Mouse (Mus musculus): ENCODE measurements at regions not wholly inside any gene's neighbourhood (a gene's known extent, or its start where the extent isn't known, plus 50 kb on each side); places are given as distances from the start of the nearest gene placed in this dataset.

DNA sequence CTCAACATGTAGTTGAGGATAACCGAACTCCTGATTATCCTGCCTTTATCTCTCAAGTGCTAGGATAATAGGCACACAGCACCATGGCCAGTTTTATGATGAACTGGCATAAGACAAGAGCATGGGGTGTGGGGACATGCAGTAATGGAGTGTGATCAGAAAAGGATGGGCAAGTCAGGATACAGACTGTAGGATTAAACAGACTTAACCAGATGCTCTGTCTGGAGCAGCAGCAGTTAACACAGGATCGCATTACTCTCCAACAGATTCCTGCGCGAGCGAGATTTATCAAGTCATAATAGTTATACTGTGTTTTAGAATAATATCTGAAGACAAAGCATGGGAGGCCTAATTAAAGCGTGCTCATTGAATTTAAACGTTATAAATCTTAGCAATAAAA lies 51.8 kb upstream of the Adtrp start:
- DNase-seq (ENCODE audit: low spot score in 2 of 2), result no peak

DNA sequence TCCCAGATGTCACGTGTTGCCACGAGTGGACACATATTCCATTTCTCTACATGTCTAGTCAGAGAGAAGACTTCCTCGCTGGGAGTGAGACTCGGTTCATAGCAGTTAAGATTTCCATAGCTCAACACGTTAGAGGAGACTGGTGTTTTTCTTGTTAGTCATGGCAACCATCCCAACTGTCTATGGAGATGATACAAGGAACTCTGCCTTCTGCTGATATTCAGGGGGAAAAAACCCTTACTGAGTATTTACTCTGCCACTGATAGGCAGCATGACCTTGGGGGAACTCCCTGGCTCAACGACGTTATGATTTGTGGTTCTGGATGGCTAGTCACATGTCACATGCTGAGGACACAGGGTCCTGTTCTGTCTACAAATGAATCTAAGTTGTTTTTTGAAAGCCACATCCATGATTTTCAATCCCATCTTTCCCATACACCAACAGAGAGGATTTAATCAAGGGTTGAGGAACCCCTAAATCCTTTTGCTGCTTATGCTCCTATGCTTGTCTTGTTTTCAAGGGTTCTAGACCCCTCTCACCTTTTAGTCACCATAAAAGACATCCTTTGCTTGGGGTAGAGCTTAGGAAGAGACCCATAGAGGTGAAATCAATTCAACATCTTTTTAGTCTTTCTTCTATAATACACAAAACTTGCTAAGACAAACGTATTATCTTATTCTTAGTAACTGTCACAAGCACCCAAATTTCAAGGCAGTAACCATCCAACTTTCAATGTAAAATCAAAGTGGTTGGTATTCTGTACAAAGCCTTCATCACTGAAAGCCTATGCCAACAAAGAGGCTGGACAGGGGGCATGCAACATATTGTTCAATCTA lies 50.2 kb upstream of the Adtrp start:
- peak in 1 of 2 experiments; percentile 24 for DNase-seq (ENCODE audit: low spot score in 2 of 2)

All from natural killer cell, adult 2 months (primary cell).